Mouse (Mus musculus): ENCODE data around the gene Kif11.

Kif11 gene

GRCm38 (mm10) chr19:37377404-37377990, 1.3 kb downstream of the Kif11 start:
- no peak for DNase-seq (ENCODE audit: low read depth)

GRCm38 (mm10) chr19:37378816-37379215, 2.6 kb downstream of the Kif11 start:
- DNase-seq (ENCODE audit: low read depth), result no peak

GRCm38 (mm10) chr19:37386126-37386525, 9.9 kb downstream of the Kif11 start:
- DNase-seq (ENCODE audit: low read depth), result no peak

- no peak for DNase-seq (ENCODE audit: low read depth)
Measured at GRCm38 (mm10) chr19:37391869-37392268, 15.7 kb downstream of the Kif11 start.

DNA sequence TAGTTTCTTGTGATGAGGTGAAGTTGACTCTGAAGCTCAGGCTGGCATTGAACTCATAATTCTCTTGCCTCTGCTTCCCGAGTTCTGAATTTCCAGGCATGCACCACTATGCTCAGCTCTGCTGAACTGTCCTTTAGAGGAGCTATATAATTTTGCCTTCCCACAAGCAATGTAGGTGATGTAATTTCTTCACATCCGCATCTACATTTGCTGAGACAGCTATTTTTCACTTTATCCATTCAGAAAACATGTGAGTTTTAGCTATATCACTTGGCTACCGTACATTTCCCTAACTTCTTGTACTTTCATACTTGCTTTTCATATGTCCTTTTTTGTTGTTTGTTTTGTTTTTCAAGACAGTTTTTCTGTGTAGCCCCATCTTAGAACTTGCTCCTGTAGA, 20.1 kb downstream of the Kif11 start:
- no peak for DNase-seq (ENCODE audit: low read depth)

DNA sequence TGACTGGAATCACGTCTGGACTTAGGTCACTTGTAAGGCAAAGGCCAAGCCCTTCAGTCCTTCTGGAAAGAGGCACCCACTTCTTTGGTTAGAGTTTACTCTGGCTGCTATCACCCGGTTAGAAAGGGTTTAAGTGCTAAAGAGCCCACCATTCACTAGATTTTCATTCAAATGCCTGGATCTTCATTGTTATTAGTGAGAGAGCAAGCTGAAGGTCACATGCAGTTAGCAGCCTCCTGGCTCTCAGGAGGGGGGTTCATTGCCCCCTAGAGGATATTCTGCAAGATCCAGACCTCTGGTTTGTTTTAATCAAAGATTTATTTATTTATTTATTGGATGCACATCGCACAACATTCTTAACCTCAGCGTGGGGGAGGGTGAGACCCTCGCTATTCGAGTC, 24.7 kb downstream of the Kif11 start:
- DNase-seq (ENCODE audit: low read depth), result no peak

GRCm38 (mm10) chr19:37418294-37418693, 42.1 kb downstream of the Kif11 start:
- peak; percentile 12 for DNase-seq (ENCODE audit: low read depth)

GRCm38 (mm10) chr19:37419613-37420012, 43.4 kb downstream of the Kif11 start:
- DNase-seq (ENCODE audit: low read depth), result peak; percentile 27

DNA sequence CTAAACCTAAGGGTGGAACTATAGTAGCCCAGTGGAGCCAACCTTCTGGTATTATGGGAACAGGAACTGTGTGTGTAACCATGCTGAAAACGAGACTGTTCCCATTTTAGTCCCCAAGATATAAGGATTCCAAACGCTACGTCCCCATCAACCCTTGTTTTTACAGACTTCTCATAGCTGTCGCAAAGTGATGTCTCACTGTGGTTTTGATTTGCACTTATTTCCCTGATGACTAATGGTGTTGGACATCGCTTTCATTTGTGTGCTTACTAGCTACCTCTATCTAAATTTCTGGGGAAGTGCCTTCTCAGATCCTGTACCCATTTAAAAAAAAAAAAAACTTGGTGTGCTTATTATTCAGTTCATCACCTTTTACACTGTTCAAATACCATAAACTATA, 52.4 kb downstream of the Kif11 start:
- no peak for DNase-seq (ENCODE audit: low read depth)

DNA sequence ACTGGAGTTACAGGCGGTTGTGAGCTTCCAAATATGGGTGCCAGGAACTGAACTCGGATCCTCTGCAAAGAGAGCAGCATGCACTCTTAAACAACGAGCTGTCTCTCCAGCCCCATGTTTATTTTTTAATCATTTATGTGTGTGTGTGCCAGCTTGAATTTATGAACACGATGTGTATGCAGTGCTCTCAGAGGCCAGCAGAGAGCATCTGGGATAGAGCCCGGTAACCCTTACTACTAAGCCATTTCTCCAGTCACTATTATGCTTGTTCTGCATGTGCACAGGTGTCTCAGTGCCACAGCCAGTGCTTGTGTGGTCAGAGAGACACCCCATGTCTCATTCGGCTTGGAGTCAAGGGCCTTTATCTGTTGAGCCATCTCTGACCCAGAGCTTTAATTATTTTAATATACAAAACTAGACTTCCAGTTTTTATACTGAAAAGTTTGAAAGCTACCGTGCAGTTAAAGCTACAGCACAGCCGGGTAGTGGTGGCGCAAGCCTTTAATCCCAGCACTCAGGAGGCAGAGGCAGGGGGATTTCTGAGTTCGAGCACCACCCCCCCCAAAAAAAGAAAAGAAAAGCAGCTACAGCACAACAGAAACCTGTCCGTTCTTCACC, 55.0 kb downstream of the Kif11 start:
- DNase-seq (ENCODE audit: low read depth), result no peak

DNA sequence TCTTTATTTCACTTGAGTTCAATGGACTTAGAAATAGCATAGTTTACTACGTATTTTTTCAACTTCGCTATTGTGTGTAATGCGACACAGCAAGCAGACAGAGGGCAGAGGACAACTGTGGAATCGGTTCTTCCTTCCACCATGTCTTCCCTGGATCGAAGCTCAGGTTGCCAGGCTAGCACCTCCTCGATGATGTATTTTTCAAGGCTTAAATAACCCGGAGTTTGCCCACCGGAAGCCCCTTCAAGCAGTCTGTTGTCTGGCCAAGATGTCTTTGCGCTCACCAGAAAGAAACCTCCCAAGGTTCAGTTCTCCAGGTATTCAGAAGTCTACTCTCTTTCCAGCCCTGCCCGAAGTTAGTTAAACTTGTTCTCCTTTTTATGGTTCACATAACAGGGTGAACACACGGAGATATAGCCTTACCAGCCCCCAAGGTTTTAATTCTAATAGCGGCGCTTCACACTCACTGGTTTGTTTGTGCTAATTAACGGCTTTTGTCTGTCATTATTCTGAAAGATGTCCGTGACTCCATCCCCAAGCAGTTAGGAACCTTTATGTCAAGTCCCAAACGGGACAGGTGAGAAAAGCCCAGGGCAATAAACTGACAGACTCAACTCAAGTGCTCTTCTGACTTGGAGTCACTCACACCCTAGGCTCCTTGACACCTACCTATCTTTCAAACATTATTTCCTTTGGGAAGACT, 56.8 kb downstream of the Kif11 start:
- no peak for DNase-seq (ENCODE audit: low read depth)

DNA sequence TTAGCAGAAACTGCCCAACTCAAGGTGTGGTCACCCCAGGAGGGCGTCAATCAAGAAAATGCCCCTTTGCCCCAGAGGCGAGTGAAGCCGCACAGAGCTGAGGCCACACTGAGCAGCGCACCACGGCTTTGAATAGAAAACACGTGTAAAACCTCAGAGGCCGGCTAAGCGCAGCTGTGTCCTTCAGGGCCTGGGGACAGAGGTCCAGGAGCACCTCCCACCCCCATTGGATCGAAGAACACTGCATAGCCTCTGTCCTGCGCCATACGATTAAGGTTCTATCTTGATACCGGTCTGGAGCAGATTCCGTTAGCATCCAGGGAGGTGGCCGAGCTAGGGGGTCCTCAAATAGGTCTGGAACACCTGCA, 57.7 kb downstream of the Kif11 start:
- no peak for DNase-seq (ENCODE audit: low read depth)

GRCm38 (mm10) chr19:37434263-37434951, 58.2 kb downstream of the Kif11 start, which contains the start of gene Hhex:
Hhex (plus strand) TSS chr19:37434810.
- DNase-seq (ENCODE audit: low read depth), result no peak

DNA sequence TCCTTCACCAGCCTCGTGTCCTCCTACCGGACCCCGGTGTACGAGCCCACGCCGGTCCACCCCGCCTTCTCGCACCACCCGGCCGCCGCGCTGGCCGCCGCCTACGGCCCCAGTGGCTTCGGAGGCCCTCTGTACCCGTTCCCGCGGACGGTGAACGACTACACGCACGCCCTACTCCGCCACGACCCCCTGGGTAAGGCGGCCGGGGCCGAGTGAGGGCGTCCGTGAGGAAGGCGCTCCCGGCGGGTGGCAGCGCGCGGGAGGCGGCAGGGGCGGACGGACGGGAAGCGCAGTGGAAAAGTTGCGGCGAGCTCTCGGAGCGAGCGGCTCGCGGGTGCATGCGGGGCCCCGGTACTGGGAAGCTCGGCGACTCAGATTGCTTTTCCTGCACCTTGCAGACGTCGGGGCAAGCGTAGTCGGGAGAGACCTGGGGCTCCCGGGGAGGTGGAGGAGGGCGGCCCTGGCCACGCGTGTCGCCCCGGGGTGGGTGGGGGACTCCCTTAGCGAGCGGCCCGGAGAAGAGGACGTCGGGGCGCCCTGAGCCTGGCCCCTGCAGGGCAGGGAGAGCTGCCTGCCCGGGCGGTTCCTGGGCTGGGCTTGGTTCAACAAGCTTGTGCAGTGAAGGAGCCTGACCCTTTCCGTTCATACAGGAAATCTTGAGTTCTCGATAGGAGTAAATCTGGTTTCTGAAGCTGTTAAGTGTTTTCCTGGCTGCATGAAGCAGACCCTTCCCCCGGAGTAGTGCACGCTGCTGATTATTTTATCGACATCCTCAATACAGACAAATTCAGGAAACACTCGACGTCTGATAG, 59.0 kb downstream of the Kif11 start:
- DNase-seq (ENCODE audit: low read depth), result no peak

DNA sequence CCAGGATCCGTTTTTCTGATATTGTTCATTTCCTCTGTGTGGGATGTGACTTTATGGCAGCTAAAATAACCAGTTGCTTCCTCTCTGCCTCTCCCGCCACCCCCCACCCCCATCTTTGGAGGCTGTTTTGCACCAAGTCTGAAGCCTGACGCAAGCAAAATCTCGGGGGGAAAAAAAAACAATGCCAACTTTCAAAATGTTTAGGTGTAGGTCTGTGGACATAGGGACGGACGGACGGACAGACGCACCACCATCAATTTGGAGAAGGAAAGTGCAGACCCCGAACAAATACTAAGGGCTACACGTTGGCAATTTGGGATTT, 59.6 kb downstream of the Kif11 start:
- no peak for DNase-seq (ENCODE audit: low read depth)

- DNase-seq (ENCODE audit: low read depth), result no peak
Measured at GRCm38 (mm10) chr19:37436514-37437288, 60.5 kb downstream of the Kif11 start.

- no peak for DNase-seq (ENCODE audit: low read depth)
Measured at GRCm38 (mm10) chr19:37437289-37437606, 61.0 kb downstream of the Kif11 start.

DNA sequence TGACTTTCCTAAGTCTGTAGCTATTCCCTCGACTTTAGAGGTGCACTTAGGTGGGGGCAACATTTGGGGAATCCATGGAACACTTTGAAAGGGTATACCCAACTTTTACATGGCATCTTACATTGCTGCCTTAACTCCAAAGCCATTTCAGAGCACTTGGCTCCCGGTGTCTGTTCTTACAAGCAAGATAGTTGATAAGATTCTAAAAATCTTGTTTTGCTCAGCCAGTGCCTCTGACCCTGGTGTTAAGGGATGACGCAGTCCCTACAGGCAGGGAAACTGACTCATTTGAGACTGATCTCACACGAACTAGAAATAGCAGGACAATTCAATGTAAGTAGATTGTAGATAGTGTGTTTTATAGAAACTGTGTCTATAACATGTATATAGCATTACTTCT, 64.0 kb downstream of the Kif11 start:
- DNase-seq (ENCODE audit: low read depth), result no peak

DNA sequence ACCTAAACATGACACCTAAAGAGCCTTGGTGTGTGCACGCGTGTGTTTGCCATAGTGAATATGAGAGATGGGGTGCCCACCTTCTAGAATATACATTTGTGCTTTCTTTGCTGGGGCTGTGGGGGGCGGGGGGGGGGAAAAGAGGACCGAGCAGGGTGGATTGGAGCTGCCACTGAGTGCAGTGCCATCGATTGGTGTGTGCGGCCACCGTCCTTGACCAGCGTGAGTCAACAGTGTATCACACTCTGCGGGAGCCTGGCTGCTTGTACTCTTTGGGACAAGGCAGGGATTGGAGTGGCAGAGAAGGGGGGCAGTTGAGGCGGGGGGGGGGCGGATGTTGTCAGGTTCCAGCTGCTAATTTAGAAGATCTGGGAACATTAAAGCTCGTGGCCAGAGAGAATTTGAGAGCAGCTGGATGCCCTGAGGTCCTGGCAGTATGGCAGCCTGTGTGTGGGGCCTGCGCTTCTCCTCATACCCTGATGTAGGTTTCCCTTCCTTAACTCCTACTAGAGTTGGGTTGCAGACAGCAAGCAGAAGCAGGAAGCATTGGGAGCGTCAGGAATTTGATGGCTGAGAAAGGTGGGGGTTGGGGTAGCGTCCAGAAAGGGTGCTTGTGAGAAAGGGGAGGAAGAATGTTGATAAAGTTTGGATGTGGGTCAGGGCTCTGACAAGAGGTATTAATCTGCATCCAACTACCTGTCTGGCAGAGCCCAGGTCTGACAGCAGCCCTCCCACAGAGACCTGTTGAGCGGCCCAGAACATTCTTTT, 64.7 kb downstream of the Kif11 start:
- DNase-seq (ENCODE audit: low read depth), result no peak

- DNase-seq (ENCODE audit: low read depth), result no peak
Measured at GRCm38 (mm10) chr19:37442524-37443286, 66.5 kb downstream of the Kif11 start.
